Mouse (Mus musculus) cortical plate, adult 2 months (tissue): ENCODE measurements around the gene Itpr2. TPM values are rescaled to one million over a fixed set of nuclear protein-coding genes. Genes with fewer than 3 reads are reported as not detected.
A peak's percentile ranks its signal among the peaks of the same experiment; 100 is the strongest.

Experiments used
- H3K27ac ChIP-seq: fragments of 200-500 bp; 2 replicates; pipeline ENCODE4 v1.5.1; 2012; ENCODE audit warnings: low read length, control low read depth, inconsistent platforms; ENCODE audit not compliant: insufficient read depth
- H3K4me1 ChIP-seq: fragments of 200-500 bp; 2 replicates; pipeline ENCODE4 v1.6.1; 2011; ENCODE audit warnings: low read length; ENCODE audit not compliant: control insufficient read depth, insufficient read depth
- H3K4me3 ChIP-seq: fragments of 200-500 bp; 2 replicates; pipeline ENCODE4 v1.5.1; 2011; ENCODE audit warnings: mild to moderate bottlenecking, low read length, control low read depth; ENCODE audit not compliant: insufficient read depth
- CTCF ChIP-seq: fragments of 200-500 bp; IDR thresholded peaks from 2 replicates; pipeline ENCODE4 v1.5.1; 2011; ENCODE audit warnings: mild to moderate bottlenecking, control low read depth, low read length; ENCODE audit not compliant: insufficient read depth; ENCODE audit errors: extremely low read depth
- POLR2A ChIP-seq: fragments of 200-500 bp; IDR thresholded peaks from 2 replicates; pipeline ENCODE4 v1.6.1; 2011; ENCODE audit warnings: mild to moderate bottlenecking, low read length, control low read depth; ENCODE audit not compliant: insufficient read depth; ENCODE audit errors: extremely low read depth
- polyA plus RNA-seq: library from polyadenylated mRNA; depleted of rRNA; stranded (reverse); fragments of >200 nt; gene quantifications from 2 replicates; pipeline ENCODE4 v1.2.3, GENCODE M21; 2012; rRNA removed

Itpr2 gene
- 8.1 and 8.5 TPM in 2 replicates for polyA plus RNA-seq

GRCm38 (mm10) chr6:146501866-146502804, at the start of gene Itpr2:
Gene Itpr2 (minus strand): TSS chr6:146502223.
- H3K4me1 ChIP-seq: no peaks in the 10 kb centered on the region
- H3K4me3 ChIP-seq: peak within 1 kb of the TSS; percentile 76
- TF ChIP-seq CTCF (no peak), POLR2A (no peak)
- peak within 1 kb of the TSS; percentile 91 for H3K27ac ChIP-seq

GRCm38 (mm10) chr6:146551326-146551725, 49.3 kb upstream of the Itpr2 start:
- TF ChIP-seq POLR2A (no peak), CTCF (no peak)
- no peaks in the 10 kb centered on the region for H3K4me1 ChIP-seq
- H3K27ac ChIP-seq: no peak overlapping the region
- H3K4me3 ChIP-seq: no peak overlapping the region

- Histone ChIP-seq H3K4me3 (no peak overlapping the region), H3K27ac (no peak overlapping the region), H3K4me1 (no peaks in the 10 kb centered on the region)
- TF ChIP-seq POLR2A: no peak
- no peak for TF ChIP-seq CTCF
Measured at GRCm38 (mm10) chr6:146550421-146550820, 48.4 kb upstream of the Itpr2 start.

- TF ChIP-seq POLR2A (no peak), CTCF (no peak)
- Histone ChIP-seq H3K4me1 (no peaks in the 10 kb centered on the region), H3K27ac (no peak overlapping the region), H3K4me3 (no peak overlapping the region)
Measured at GRCm38 (mm10) chr6:146545289-146545865, 43.4 kb upstream of the Itpr2 start.

- TF ChIP-seq POLR2A (no peak), CTCF (no peak)
- no peak overlapping the region for H3K27ac ChIP-seq
- no peak overlapping the region for H3K4me3 ChIP-seq
- no peaks in the 10 kb centered on the region for H3K4me1 ChIP-seq
Measured at GRCm38 (mm10) chr6:146544622-146545021, 42.6 kb upstream of the Itpr2 start.

- TF ChIP-seq POLR2A (no peak), CTCF (no peak)
- Histone ChIP-seq H3K4me3 (no peak overlapping the region), H3K4me1 (no peaks in the 10 kb centered on the region), H3K27ac (no peak overlapping the region)
Measured at GRCm38 (mm10) chr6:146540386-146540785, 38.4 kb upstream of the Itpr2 start.

GRCm38 (mm10) chr6:146538661-146539060, 36.6 kb upstream of the Itpr2 start:
- Histone ChIP-seq H3K27ac (no peak overlapping the region), H3K4me1 (no peaks in the 10 kb centered on the region), H3K4me3 (no peak overlapping the region)
- TF ChIP-seq POLR2A: no peak
- no peak for TF ChIP-seq CTCF

GRCm38 (mm10) chr6:146538071-146538470, 36.0 kb upstream of the Itpr2 start:
- no peak overlapping the region for H3K4me3 ChIP-seq
- H3K4me1 ChIP-seq: no peaks in the 10 kb centered on the region
- TF ChIP-seq CTCF: no peak
- no peak for TF ChIP-seq POLR2A
- H3K27ac ChIP-seq: no peak overlapping the region

GRCm38 (mm10) chr6:146537111-146537510, 35.1 kb upstream of the Itpr2 start:
- Histone ChIP-seq H3K4me3 (no peak overlapping the region), H3K27ac (no peak overlapping the region), H3K4me1 (no peaks in the 10 kb centered on the region)
- TF ChIP-seq CTCF (no peak), POLR2A (no peak)

- Histone ChIP-seq H3K4me1 (no peaks in the 10 kb centered on the region), H3K4me3 (no peak overlapping the region), H3K27ac (no peak overlapping the region)
- TF ChIP-seq CTCF (no peak), POLR2A (no peak)
Measured at GRCm38 (mm10) chr6:146535501-146535900, 33.5 kb upstream of the Itpr2 start.
